Mouse (Mus musculus) gastrocnemius, postnatal 25 days (tissue): Measurements from ENCODE around the gene Rbms2. TPM values are rescaled to one million over a fixed set of nuclear protein-coding genes. Genes with fewer than 3 reads are reported as not detected.
A peak's percentile ranks its signal among the peaks of the same experiment; 100 is the strongest.
"Not testable (repeated sequence)": the region's sequence is repeated elsewhere in the genome, so short reads cannot be mapped to it uniquely, and the experiment has no call there.

Experiments
- DNase-seq: peaks from one replicate; pipeline ENCODE4 v3.0.0; 2022
- long read RNA-seq, 2 experiments: library from polyadenylated mRNA; stranded (forward); transcript quantifications; one replicate each; pipeline ENCODE4 v2.0.0; 2021
- total RNA-seq, 2 experiments: library from RNA; stranded (reverse); gene quantifications; 1 replicate in 1 of 2; 2 replicates in 1 of 2; pipeline ENCODE4 v1.2.3; 2021

The Rbms2 gene
- total RNA-seq: 10 to 100 TPM; 54.4 to 61.5 TPM
- long read RNA-seq, experiment 1, partial matches to known transcripts: 11 of 24 reads
- long read RNA-seq, experiment 1, other reads (novel, unspliced or antisense): 12 of 24 reads
- long read RNA-seq, experiment 2, partial matches to known transcripts: 7 of 11 reads
- long read RNA-seq, experiment 2, other reads (novel, unspliced or antisense): 2 of 11 reads

DNA sequence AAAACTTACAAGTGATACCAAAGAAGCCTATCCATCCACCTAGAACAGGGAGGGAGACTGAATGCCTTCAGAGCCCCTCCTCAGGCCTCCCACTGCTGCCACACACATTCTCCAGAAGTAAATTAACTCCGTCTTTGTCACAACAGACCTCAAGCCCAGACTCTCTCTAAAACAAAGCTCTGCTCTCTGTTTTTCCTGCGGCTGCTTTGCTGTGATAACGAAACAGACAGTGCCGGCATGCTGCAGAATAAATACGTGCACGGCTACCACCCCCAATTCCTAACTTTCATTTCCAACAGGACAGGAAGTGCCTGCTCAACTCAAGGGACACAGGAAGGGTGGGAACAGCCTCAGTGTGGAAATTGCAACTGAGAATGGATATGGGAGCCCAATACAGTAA lies at the start of gene Rbms2:
TSS of gene Rbms2 (minus strand) at position 309 of the 400 bp plus-strand sequence.
- DNase-seq: peak; percentile 38

- DNase-seq: no peak
Measured at GRCm38 (mm10) chr10:128228009-128228408, 47.9 kb upstream of the Rbms2 start.

DNA sequence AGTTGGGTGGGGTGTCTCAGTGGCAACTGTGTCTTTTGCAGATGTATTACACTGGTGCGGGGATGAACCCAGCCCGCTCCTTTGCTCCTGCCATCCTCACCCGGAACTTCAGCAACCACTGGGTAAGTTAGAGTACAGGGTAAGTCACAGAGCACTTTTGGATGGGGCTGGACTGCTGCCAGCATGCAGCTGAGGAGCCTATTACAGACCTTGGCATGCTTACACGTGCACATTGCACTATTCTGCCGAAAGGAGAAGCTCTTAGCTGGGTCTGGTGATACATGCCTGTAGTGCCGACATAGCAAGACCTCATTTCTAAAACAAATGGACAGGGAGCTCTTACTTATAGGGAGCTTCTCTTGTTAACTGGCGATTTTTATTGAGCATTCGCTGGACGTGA lies 47.5 kb upstream of the Rbms2 start:
- no peak for DNase-seq

- DNase-seq: no peak
Measured at GRCm38 (mm10) chr10:128225538-128225937, 45.4 kb upstream of the Rbms2 start, which contains the start of gene Mip. TSS of gene Mip (plus strand) at chr10:128225838.

- no peak for DNase-seq
Measured at GRCm38 (mm10) chr10:128225064-128225463, 45.0 kb upstream of the Rbms2 start.

DNA sequence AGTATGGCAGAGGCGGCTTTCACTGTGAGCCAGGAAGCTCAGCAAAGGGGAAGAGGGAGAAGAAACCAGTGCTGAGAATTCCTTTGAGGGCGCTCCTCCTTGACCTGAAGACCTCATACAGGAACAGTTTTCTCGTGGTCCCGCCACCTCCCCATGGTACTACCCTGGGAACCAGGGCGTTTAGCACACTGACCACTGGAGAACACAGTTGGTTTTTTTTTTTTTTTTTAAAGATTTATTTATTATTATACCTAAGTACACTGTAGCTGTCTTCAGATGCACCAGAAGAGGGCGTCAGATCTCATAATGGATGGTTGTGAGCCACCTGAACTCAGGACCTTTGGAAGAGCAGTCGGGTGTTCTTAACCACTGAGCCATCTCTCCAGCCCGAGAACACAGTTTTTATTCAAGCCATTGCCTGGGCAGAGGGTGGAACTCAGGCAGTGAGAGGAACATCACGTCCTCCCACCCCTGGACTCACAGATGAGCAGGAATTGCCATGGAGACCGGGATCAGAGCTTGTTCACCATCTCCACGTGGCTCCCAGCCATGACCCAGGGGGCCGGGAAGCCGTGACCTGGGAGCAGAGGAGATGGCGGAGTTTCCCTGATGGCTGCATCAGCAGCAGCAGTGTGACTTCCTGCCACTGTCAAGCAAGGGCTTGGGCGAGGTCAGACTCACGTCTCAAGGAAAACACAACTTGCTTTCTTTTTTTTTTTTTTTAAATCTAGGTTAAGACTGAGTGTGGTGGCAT lies 41.6 kb upstream of the Rbms2 start:
- DNase-seq: no peak

DNA sequence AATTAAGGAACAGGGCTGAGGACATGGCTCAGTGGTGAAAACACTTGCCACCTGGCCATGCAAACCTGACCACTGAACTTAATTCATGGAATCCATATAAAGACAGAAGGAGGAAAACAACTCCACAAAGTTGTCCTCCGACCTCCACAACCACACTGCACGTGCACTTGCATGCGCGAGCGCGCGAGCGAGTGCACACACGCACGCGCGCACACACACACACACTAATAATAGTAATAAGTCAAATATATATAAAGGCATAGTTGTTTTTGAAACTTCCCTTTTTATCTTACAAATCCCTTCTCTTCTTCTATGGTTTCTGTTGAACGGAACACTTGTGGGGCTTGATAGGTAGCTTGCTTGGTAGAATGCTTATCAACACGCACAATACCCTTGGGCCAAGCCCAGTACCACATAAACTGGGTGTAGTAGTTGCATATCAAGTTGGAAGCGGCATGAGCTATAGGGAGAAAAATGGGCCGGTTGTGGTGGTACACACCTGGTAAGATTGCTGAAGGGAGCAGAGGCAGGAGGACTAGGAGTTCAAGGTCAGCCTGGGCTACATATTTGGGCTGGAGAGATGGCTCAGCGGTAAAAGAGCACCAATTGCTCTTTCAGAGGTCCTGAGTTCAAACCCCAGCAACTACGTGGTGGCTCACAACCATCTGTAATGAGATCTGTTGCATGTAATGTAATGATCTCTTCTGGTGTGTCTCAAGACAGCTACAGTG lies 38.5 kb upstream of the Rbms2 start:
- DNase-seq: no peak

DNA sequence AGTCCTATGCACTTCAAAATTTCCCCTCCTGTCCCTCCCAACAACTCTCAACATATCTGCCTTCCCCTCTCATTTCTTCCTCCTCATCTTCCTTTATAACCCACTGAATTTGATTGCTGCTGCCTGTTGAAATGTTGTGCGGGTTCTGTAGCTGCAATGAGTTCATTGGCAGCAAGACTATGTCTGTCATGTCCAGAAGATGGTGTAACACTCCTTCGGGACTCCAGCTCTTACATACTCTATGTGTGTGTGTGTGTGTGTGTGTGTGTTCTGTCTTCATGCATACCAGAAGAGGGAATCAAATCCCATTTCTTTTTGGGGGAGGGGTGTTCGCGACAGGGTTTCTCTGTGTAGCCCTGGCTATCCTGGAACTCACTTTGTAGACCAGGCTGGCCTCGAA lies 34.9 kb upstream of the Rbms2 start:
- DNase-seq: no peak

GRCm38 (mm10) chr10:128214112-128214511 lies 34.0 kb upstream of the Rbms2 start:
- DNase-seq: not testable (repeated sequence)

DNA sequence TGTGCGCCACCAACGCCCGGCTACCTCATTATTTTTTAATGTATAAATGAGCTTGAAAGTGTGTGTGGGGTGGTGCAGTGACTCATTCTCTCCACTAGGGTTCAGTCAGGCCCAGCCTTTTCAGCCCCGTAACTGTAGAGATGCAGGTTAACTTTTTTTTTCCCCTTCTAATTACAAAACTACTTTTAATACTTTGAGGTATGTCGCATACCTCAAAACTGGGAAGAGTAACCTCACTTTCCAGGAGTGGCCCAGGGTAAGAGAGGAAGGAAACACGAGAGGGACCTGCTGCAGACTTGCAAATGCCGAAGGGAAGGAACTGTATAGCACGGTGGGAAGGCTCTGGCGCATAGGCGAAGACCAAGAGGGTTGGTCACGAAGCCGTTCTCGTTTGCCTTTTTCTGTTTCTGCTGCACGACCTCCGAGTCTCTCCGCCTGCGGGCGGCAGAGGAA lies 32.8 kb upstream of the Rbms2 start:
- no peak for DNase-seq

- no peak for DNase-seq
Measured at GRCm38 (mm10) chr10:128212148-128212547, 32.1 kb upstream of the Rbms2 start.

GRCm38 (mm10) chr10:128211390-128212108 lies 31.5 kb upstream of the Rbms2 start, which contains the start of gene Spryd4:
TSS of gene Spryd4 (minus strand) at chr10:128211807.
- DNase-seq: peak; percentile 88

DNA sequence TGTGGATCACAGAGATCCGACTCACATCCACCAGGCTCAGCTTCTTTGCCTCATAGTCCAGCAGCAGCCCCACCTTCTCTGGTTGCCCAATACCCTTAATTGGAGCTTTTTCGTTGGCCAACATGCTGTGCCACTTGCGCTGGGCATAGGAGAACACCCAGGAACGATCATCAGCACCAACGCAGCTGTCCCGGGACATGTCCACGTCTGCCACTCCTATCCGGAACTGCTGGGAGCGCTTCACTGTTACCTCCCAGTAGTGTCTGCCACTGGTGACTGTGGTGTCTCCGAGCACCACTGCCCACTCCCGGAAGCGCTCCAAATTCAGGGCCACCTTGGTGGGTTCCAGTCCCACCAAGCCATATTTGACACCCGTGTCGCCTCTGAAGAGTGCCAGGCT lies 30.9 kb upstream of the Rbms2 start:
- DNase-seq: no peak

DNA sequence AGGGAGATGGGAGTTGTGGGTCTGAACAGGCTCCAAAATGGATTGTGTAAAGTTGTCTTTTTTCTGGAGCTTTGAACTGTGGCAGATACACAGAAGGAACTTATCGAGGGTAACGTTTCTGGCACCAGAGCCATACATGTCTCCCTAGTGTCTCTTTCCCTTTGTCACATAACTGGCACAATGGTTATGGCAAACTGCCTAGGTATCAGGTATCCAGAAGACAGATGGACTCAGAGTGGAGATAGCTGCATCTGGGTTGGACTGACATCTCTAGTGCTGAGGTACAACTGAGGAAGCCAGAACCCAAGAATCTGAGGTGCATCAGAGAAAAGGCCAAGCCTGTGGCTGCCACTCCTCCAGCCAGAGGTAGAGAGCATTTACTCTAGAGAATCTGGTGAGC lies 30.0 kb upstream of the Rbms2 start:
- no peak for DNase-seq

GRCm38 (mm10) chr10:128209311-128210009 lies 29.4 kb upstream of the Rbms2 start:
- no peak for DNase-seq

DNA sequence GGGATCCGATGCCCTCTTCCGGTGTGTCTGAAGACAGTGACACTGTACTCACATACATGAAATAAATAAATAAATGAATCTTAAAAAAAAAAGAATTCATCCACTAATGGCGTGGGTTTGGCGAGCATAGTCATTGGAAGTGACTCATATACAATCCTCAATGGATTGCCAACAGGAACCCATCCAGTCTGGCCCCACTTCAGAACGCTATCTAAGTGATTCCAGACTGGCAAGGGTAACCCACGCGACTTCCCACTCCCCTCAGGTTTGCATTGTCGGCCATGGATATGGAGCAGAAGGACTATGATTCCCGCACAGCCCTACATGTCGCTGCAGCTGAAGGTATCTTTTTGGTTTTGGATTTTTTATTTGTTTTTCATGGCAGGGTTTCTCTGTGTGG lies 28.2 kb upstream of the Rbms2 start:
- no peak for DNase-seq

GRCm38 (mm10) chr10:128204941-128205340 lies 24.8 kb upstream of the Rbms2 start:
- no peak for DNase-seq

DNA sequence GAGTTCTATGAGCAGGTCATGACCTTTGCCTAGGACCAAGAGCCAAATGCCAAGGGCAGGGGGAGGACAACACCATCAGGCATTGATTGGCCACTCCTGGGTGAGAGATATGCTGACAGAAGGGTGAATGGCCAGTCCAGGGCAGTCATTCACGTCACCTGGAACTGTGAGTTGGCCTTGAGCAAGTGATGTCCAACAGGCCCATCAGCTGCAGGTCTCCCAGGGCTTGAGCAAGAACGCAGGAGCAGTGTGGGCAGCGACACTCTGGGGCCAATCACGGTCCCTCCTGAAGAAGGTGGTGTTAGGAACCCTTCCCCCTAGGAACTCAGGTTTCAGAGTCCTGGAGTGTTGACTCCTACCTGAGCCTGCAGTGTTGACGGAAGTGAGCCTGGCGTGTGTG lies 21.8 kb upstream of the Rbms2 start:
- no peak for DNase-seq

DNA sequence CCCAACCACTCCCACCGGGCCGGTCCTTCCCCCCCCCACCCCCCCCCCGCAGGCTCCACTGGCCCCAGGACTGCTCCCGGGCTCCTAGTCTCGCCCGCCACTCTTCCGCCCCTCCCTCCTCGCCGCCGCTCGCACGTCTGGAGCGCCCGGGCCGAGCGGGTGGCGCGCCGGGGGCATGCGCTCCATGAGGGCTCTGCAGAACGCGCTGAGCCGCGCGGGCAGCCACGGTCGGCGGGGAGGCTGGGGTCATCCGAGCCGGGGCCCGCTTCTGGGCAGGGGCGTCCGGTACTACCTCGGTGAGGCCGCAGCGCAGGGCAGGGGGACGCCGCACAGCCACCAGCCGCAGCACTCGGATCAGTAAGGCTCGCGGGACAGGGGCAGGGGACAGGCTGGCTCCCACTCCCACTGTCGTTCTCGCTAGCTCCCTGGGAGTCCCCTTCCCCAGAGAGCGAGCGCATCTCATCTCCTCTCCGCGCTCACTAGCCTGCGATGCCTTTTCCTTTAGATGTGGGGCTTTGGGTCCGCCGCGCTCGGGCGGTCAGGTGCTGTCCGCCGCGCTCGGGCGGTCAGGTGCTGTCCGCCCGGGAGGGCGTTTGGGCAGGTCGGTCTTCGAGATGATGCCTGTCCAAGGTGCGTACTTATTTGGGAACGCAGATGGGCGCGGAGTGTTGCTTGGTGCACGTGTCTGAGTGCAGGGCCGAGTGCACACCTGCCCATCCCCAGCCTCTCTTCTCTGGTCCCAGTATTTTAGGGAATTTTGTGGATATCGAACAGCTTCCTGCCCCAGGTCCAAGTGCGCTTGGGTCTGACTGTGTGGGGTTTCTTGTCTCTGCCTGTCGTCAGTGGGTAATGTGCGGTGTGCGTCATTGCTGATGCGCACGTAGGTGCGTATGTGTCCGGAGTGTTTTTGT lies 14.7 kb upstream of the Rbms2 start:
- no peak for DNase-seq

DNA sequence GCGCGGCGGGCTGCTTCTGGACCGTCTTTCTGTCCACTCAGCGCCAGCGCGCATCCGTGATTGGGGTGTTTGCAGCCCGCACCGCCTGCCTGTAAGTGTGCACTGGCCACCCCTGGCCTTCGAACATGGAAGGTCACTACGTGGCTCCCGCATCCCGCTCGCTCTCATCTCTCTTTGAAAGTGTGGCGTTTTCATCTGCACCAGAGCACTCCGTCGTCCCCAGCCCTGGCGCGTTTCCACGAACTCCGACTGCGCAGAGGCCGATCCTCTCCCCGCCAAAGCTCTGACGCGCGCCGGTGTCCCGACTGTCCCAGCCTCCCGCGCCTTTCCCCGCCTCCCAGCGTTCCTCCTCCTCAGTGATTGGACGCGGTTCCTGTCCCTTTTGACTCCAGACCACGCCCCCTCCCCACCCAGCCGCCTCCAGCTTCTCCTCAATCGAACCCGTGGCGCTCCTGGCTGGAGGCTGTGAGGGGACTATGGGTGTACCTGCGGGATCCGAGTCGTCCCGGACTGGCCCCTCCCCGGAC lies 14.0 kb upstream of the Rbms2 start, which contains the start of gene Gls2:
TSS of gene Gls2 (plus strand) at position 434 of the 527 bp plus-strand sequence.
- peak; percentile 96 for DNase-seq
